Mouse (Mus musculus): Measurements from ENCODE around the gene Rex1bd. TPM values are rescaled to one million over a fixed set of nuclear protein-coding genes. Genes with fewer than 3 reads are reported as not detected.
A peak's percentile ranks its signal among the peaks of the same experiment; 100 is the strongest.

Rex1bd gene
- polyA plus RNA-seq, 1 experiment from 2014 or later: 151 TPM

DNA sequence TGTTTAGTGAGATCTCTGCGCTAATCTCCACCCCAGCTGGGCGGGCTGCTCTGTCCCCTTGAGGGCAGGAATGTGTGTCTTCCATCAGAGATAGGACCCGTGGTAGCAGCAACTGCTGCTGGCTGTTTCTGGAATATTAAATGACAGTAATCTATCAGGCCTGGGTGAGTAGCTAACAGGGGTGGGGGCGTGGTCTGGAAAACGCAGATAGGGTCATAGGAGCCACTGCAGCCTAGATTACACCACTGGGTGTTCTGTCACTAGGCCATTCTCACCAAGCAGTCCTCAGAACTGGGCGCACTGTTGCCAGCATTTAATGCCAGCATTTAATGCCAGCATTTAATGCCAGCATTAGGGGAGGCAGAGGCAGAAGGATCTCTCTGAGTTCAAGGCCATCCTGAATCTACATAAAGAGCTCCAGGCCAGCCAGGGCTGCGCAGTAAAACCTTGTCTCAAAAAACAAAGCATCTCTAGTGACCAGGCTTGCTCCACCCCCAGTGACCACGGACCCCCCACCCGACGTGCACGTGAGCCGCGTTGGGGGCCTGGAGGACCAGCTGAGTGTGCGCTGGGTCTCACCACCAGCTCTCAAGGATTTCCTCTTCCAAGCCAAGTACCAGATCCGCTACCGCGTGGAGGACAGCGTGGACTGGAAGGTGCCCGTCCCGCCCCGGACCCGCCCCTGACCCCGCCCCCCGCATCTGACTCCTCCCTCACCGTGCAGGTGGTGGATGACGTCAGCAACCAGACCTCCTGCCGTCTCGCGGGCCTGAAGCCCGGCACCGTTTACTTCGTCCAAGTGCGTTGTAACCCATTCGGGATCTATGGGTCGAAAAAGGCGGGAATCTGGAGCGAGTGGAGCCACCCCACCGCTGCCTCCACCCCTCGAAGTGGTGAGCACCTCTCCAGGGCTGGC is 5.9 kb downstream of the Rex1bd start:
- Histone ChIP-seq H3K36me3 (0 out of 2 replicates have a peak, but pooled peaks cover 7% of the 10 kb centered on the region), H3K27me3 (peaks cover 74% of the 10 kb centered on the region), H3K4me1 (replicated peaks) (peaks cover 73% of the 10 kb centered on the region), H3K9me3 (no peaks in the 10 kb centered on the region), H3K9ac (replicated peaks) (peak overlapping the region; percentile 40; the same call in 1 of the 2 replicates), H3K27ac (no peak overlapping the region), H3K4me2 (peak overlapping the region; percentile 35), H3K4me3 (replicated peaks) (peak overlapping the region; percentile 19; the same call in 1 of the 2 replicates)
- ATAC-seq (ENCODE audit: insufficient number of reproducible peaks, insufficient read depth, low FRiP score, low TSS enrichment, low read depth): no peak
- 14% methylated on average over 39 of the region's 39 CpGs for WGBS

DNA sequence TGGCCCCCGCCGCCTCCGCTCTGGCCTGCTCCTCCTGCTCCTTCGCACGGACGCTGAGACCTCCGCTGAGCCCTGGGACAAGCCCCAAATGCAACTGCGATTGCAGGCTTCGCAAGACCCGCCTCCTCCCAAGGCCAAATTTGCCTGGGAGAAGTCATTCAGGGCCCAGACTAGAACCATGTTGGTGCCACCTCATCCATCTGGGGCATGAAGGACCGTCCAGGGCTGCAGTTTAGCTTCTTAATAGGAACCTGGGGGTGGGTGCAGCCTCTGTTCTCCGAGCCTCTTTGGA is 10.8 kb downstream of the Rex1bd start:
- 5% methylated on average over 12 of the region's 12 CpGs for WGBS
- H3K36me3 ChIP-seq: no peaks in the 10 kb centered on the region
- peak overlapping the region; percentile 78 for H3K9ac ChIP-seq (replicated peaks)
- no peaks in the 10 kb centered on the region for H3K9me3 ChIP-seq
- H3K27me3 ChIP-seq: peaks cover 94% of the 10 kb centered on the region
- no peak for ATAC-seq (ENCODE audit: insufficient number of reproducible peaks, insufficient read depth, low FRiP score, low TSS enrichment, low read depth)
- peak overlapping the region; percentile 65 for H3K4me3 ChIP-seq (replicated peaks)
- peak overlapping the region; percentile 83 for H3K27ac ChIP-seq
- H3K4me2 ChIP-seq: peak overlapping the region; percentile 93
- H3K4me1 ChIP-seq (replicated peaks): peaks cover 72% of the 10 kb centered on the region

- Histone ChIP-seq H3K9ac (replicated peaks) (peak overlapping the region; percentile 78), H3K36me3 (no peaks in the 10 kb centered on the region), H3K4me1 (replicated peaks) (peaks cover 72% of the 10 kb centered on the region), H3K27ac (peak overlapping the region; percentile 83), H3K27me3 (peaks cover 94% of the 10 kb centered on the region), H3K4me2 (peak overlapping the region; percentile 93), H3K9me3 (no peaks in the 10 kb centered on the region), H3K4me3 (replicated peaks) (peak overlapping the region; percentile 65)
- ATAC-seq (ENCODE audit: insufficient number of reproducible peaks, insufficient read depth, low FRiP score, low TSS enrichment, low read depth): 0 out of 2 replicates have a peak, but pooled peaks have one; percentile 8
- WGBS: under 1% methylated on average over 21 of the region's 21 CpGs
Measured at GRCm38 (mm10) chr8:70495001-70495770, 11.4 kb downstream of the Rex1bd start.

DNA sequence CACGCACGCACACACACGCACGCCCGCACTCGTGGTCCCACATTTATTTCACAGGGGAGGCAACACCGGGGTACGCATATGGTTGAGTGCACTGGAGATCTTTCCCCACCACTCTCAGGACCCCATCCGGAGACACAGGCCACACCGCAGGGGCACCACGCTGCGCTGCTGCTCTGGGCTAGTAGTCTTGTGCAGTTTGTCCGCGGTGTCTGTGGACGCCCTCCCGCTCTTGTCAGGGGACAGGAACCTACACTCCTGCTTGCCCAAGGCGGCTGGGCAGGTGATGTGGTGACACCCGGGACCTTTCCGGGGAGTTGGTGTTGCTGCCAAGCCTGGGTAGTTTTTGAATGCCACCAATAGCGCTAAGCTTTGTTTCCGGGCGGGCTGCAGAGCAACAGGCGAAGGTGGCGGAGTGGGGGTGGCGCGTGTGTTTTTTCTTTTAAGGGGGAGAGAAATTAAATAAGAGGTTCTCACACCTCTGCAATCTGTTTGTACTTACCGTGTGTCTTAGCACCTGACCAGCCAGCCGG is 12.1 kb downstream of the Rex1bd start:
- H3K9ac ChIP-seq (replicated peaks): peak overlapping the region; percentile 78
- 1% methylated on average over 27 of the region's 28 CpGs for WGBS
- no peaks in the 10 kb centered on the region for H3K36me3 ChIP-seq
- ATAC-seq (ENCODE audit: insufficient number of reproducible peaks, insufficient read depth, low FRiP score, low TSS enrichment, low read depth): peak; percentile 16; the same call in 1 of the 2 replicates
- H3K27ac ChIP-seq: peak overlapping the region; percentile 83
- H3K9me3 ChIP-seq: no peaks in the 10 kb centered on the region
- peak overlapping the region; percentile 93 for H3K4me2 ChIP-seq
- peaks cover 94% of the 10 kb centered on the region for H3K27me3 ChIP-seq
- H3K4me1 ChIP-seq (replicated peaks): peaks cover 72% of the 10 kb centered on the region
- H3K4me3 ChIP-seq (replicated peaks): peak overlapping the region; percentile 65

DNA sequence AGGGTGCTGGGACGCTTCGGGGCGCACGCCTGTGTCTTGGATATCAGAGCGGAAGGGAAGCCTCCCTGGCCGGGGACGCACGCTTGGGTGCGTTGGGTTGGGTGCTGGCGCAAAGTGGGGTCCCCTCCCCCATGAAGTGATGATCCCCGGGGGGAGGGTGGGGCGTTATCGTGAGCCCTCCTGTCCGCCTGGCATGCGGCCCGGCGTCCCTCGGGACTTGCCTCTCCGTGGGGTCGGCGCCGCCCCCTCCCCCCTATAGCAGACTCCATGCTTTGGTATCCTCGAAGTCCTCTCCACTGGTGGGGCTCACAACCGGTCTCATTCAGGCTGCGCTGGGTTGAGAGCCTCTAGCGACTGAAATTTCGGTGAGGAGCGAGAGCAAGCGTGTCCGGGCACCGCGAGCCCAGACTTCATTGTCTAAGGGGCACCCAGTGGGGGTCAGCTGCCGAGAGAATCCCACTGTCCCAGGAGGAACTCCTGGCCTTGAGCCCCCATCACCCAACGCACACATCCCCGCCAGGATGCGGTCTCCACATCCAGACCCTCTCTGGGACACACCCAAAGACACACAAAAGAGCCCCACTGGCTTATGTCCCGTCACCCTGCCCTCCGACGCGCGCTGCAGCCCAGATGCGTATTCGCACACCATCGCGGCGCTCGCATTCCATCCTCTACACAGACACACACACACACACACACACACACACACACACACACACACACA is 12.7 kb downstream of the Rex1bd start:
- H3K27ac ChIP-seq: peak overlapping the region; percentile 83
- H3K4me3 ChIP-seq (replicated peaks): peak overlapping the region; percentile 65
- ATAC-seq (ENCODE audit: insufficient number of reproducible peaks, insufficient read depth, low FRiP score, low TSS enrichment, low read depth): no peak
- H3K4me1 ChIP-seq (replicated peaks): peaks cover 75% of the 10 kb centered on the region
- H3K4me2 ChIP-seq: peak overlapping the region; percentile 93
- 2% methylated on average over 41 of the region's 47 CpGs for WGBS
- H3K9ac ChIP-seq (replicated peaks): peak overlapping the region; percentile 78
- peaks cover 94% of the 10 kb centered on the region for H3K27me3 ChIP-seq
- no peaks in the 10 kb centered on the region for H3K36me3 ChIP-seq
- no peaks in the 10 kb centered on the region for H3K9me3 ChIP-seq

- Histone ChIP-seq H3K4me3 (replicated peaks) (peak within 1 kb of the TSS; percentile 65), H3K4me2 (peak within 1 kb of the TSS; percentile 93), H3K27me3 (peaks cover 96% of the 10 kb centered on the region), H3K4me1 (replicated peaks) (peaks cover 84% of the 10 kb centered on the region), H3K36me3 (no peaks in the 10 kb centered on the region), H3K9ac (replicated peaks) (peak within 1 kb of the TSS; percentile 78), H3K9me3 (no peaks in the 10 kb centered on the region), H3K27ac (peak within 1 kb of the TSS; percentile 83)
- ATAC-seq (ENCODE audit: insufficient number of reproducible peaks, insufficient read depth, low FRiP score, low TSS enrichment, low read depth): no peak
- under 1% methylated on average over 87 of the region's 93 CpGs for WGBS
Measured at GRCm38 (mm10) chr8:70492664-70493640, 13.6 kb downstream of the Rex1bd start, which contains the start of gene Crlf1. TSS of gene Crlf1 (plus strand) at chr8:70493158.

GRCm38 (mm10) chr8:70490880-70491495 is 15.6 kb downstream of the Rex1bd start:
- Histone ChIP-seq H3K27me3 (peaks cover 98% of the 10 kb centered on the region), H3K4me1 (replicated peaks) (peaks cover 98% of the 10 kb centered on the region), H3K9me3 (no peaks in the 10 kb centered on the region), H3K4me3 (replicated peaks) (peak overlapping the region; percentile 65), H3K36me3 (no peaks in the 10 kb centered on the region), H3K27ac (peak overlapping the region; percentile 70), H3K9ac (replicated peaks) (0 out of 2 replicates have a peak overlapping the region, but pooled peaks have one; percentile 6), H3K4me2 (peak overlapping the region; percentile 93)
- WGBS: 5% methylated on average over 20 of the region's 20 CpGs
- ATAC-seq (ENCODE audit: insufficient number of reproducible peaks, insufficient read depth, low FRiP score, low TSS enrichment, low read depth): no peak

DNA sequence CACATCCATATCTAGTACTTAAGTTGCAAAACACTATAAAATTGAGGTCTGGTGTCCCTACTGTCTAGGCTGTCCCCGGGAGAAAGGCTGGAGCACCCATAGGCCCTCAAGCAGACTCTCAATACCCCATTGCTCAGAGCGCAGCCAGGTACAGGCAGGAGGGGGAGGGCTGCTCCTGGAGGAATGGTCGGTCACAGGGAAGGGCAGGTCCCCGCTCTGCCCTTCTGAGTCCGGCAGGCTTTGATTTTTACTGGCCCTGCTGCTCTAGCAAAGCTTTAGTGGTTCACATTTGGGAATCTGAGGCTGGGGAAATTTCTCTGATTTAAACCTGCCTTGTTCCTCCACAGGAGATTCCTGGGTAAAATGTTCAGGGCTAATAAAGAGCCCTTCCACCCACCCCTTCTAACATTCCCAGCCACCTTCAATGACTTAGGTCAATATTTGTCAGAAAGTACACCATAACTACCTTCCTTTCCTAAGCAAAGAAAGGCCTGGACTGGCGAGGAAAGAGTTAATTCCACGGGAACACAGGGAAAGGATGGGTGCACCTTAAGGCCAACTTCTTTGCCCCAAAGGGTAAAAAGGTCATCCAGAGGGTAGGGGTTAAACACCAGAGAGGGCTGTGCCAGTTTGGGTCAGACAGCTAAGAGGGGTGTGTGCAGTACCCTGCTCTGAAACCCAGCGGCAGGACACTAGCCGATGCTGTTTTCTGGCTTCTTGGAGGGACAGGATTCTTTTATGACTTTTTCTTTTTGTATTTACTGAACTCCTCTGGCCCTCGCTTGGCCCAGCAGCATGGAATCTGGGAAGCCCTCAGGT is 16.3 kb downstream of the Rex1bd start:
- 0 out of 2 replicates have a peak overlapping the region, but pooled peaks have one; percentile 65 for H3K4me3 ChIP-seq (replicated peaks)
- ATAC-seq (ENCODE audit: insufficient number of reproducible peaks, insufficient read depth, low FRiP score, low TSS enrichment, low read depth): no peak
- peak overlapping the region; percentile 70 for H3K27ac ChIP-seq
- H3K27me3 ChIP-seq: peaks cover 98% of the 10 kb centered on the region
- peaks cover 94% of the 10 kb centered on the region for H3K4me1 ChIP-seq (replicated peaks)
- no peaks in the 10 kb centered on the region for H3K36me3 ChIP-seq
- no peaks in the 10 kb centered on the region for H3K9me3 ChIP-seq
- H3K4me2 ChIP-seq: peak overlapping the region; percentile 93
- 14% methylated on average over 10 of the region's 10 CpGs for WGBS
- H3K9ac ChIP-seq (replicated peaks): no peak overlapping the region

DNA sequence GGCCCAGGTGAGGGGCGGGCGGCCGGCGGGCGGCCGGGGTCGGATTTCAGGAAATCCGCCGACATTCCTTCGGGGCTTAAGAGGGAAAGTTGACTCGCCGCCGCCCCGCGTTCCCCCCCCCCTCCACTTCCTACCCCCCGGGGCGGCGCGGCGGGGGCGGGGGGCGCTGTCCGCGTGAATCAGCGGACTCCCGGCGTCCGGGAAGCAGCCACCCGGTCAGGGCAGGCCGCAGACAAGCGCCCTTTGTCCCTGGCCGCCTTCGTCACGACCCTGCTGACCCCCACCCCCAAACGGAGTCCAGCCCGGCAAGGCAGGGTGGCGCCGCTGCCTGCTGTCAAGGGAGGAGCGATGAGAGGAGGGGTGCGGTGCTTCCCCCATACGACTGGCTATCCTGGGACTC is 17.0 kb downstream of the Rex1bd start:
- Histone ChIP-seq H3K27ac (peak overlapping the region; percentile 70), H3K36me3 (no peaks in the 10 kb centered on the region), H3K4me2 (peak overlapping the region; percentile 93), H3K9ac (replicated peaks) (peak overlapping the region; percentile 42), H3K4me1 (replicated peaks) (peaks cover 87% of the 10 kb centered on the region), H3K27me3 (peaks cover 95% of the 10 kb centered on the region), H3K4me3 (replicated peaks) (peak overlapping the region; percentile 33), H3K9me3 (no peaks in the 10 kb centered on the region)
- 2% methylated on average over 37 of the region's 41 CpGs for WGBS
- no peak for ATAC-seq (ENCODE audit: insufficient number of reproducible peaks, insufficient read depth, low FRiP score, low TSS enrichment, low read depth)

Measured in limb, embryonic 12.5 days (tissue).